Mouse (Mus musculus): ENCODE results near the gene Ehmt1. TPM values are rescaled to one million over a fixed set of nuclear protein-coding genes. Genes with fewer than 3 reads are reported as not detected.

Ehmt1 gene
- polyA plus RNA-seq, 1 experiment from 2014 or later: 76.4 TPM

GRCm38 (mm10) chr2:24787250-24787649 is 132.2 kb downstream of the Ehmt1 start:
- 66% methylated on average over 4 of the region's 4 CpGs for WGBS

DNA sequence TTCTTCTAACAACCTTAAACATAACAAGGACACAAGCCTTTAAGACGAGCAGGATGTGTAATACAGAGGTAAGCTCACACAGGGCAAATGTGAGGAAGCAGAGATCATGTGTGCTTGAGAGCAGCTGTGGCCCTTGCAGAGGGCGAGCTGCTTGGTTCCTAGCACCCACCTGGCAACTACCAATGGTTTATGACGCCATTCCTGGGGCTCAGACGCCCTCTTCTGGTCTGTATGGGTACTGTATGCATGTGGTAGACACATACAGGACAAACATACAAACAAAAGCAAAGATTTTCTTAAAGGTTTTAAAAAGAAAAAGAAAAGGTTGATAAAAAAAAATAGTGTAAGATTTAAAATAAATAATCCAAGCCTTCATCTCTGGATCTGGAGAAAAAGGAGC is 138.2 kb downstream of the Ehmt1 start:
- ATAC-seq (ENCODE audit: low FRiP score): no peak

More at GRCm38 (mm10) chr2:24787250-24787649, 132.2 kb downstream of the Ehmt1 start:
- H3K27me3 ChIP-seq (replicated peaks): no peaks in the 10 kb centered on the region
- no peak overlapping the region for H3K27ac ChIP-seq (replicated peaks)
- no peak for ATAC-seq (ENCODE audit: low FRiP score)
- H3K36me3 ChIP-seq: peaks cover 24% of the 10 kb centered on the region
- no peak overlapping the region for H3K4me3 ChIP-seq (replicated peaks)
- H3K4me2 ChIP-seq: no peak overlapping the region
- no peaks in the 10 kb centered on the region for H3K4me1 ChIP-seq
- no peak overlapping the region for H3K9ac ChIP-seq (replicated peaks)
- no peaks in the 10 kb centered on the region for H3K9me3 ChIP-seq (replicated peaks)

GRCm38 (mm10) chr2:24776831-24777230 is 142.6 kb downstream of the Ehmt1 start:
- Histone ChIP-seq H3K9ac (replicated peaks) (no peak overlapping the region), H3K4me2 (no peak overlapping the region), H3K9me3 (replicated peaks) (no peaks in the 10 kb centered on the region), H3K36me3 (no peaks in the 10 kb centered on the region), H3K4me3 (replicated peaks) (no peak overlapping the region), H3K27me3 (replicated peaks) (no peaks in the 10 kb centered on the region), H3K4me1 (no peaks in the 10 kb centered on the region), H3K27ac (replicated peaks) (no peak overlapping the region)
- ATAC-seq (ENCODE audit: low FRiP score): no peak
- WGBS: 12% methylated on average over 5 of the region's 5 CpGs

More for the DNA sequence above, 138.2 kb downstream of the Ehmt1 start:
- Histone ChIP-seq H3K9ac (replicated peaks) (no peak overlapping the region), H3K4me1 (no peaks in the 10 kb centered on the region), H3K27me3 (replicated peaks) (no peaks in the 10 kb centered on the region), H3K4me3 (replicated peaks) (no peak overlapping the region), H3K36me3 (no peaks in the 10 kb centered on the region), H3K27ac (replicated peaks) (no peak overlapping the region), H3K9me3 (replicated peaks) (no peaks in the 10 kb centered on the region), H3K4me2 (no peak overlapping the region)
- 55% methylated on average over 4 of the region's 4 CpGs for WGBS

DNA sequence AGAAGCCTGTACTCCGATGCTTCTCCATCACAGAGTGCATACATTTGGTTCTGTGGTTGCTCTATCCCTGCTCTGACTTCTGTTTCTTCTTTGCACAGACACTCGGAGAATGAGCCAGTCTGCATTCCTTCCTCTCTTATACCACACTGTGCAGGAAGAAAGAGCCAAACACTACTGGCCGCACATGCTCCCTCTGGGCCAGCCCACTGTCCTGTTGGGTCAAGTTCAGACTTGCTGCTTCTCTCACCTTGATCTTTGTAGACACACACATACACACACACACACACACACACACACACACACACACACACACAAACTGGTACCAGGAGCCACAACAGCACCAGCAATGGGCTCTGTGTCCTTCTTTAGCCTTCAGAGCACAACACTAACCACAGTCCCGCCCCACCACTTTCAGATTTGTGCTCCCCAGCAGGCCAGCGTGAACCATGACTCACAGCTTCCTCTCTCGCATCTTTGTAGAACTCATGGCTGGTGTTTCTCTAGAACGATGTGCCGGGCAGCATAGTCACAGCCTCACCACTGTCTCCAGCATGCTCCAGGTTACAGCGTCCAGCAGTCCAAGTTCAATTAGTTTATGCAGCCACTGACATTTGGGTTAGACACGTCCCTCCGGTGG is 143.3 kb downstream of the Ehmt1 start:
- Histone ChIP-seq H3K4me1 (no peaks in the 10 kb centered on the region), H3K27me3 (replicated peaks) (no peaks in the 10 kb centered on the region), H3K36me3 (no peaks in the 10 kb centered on the region), H3K4me2 (no peak overlapping the region), H3K9ac (replicated peaks) (no peak overlapping the region), H3K4me3 (replicated peaks) (no peak overlapping the region), H3K9me3 (replicated peaks) (no peaks in the 10 kb centered on the region), H3K27ac (replicated peaks) (no peak overlapping the region)
- no peak for ATAC-seq (ENCODE audit: low FRiP score)
- WGBS: 82% methylated on average over 11 of the region's 11 CpGs

GRCm38 (mm10) chr2:24774832-24775231 is 144.6 kb downstream of the Ehmt1 start:
- Histone ChIP-seq H3K4me2 (no peak overlapping the region), H3K4me3 (replicated peaks) (no peak overlapping the region), H3K9me3 (replicated peaks) (no peaks in the 10 kb centered on the region), H3K27ac (replicated peaks) (no peak overlapping the region), H3K9ac (replicated peaks) (no peak overlapping the region), H3K4me1 (no peaks in the 10 kb centered on the region), H3K27me3 (replicated peaks) (no peaks in the 10 kb centered on the region), H3K36me3 (no peaks in the 10 kb centered on the region)
- ATAC-seq (ENCODE audit: low FRiP score): no peak
- 73% methylated on average over 7 of the region's 7 CpGs for WGBS

- Histone ChIP-seq H3K4me2 (no peak overlapping the region), H3K36me3 (no peaks in the 10 kb centered on the region), H3K4me3 (replicated peaks) (no peak overlapping the region), H3K9ac (replicated peaks) (no peak overlapping the region), H3K27ac (replicated peaks) (no peak overlapping the region), H3K27me3 (replicated peaks) (no peaks in the 10 kb centered on the region), H3K4me1 (no peaks in the 10 kb centered on the region), H3K9me3 (replicated peaks) (no peaks in the 10 kb centered on the region)
- WGBS: 85% methylated on average over 4 of the region's 4 CpGs
- ATAC-seq (ENCODE audit: low FRiP score): no peak
Measured at GRCm38 (mm10) chr2:24770861-24771260, 148.6 kb downstream of the Ehmt1 start.

GRCm38 (mm10) chr2:24763115-24763557 is 156.3 kb downstream of the Ehmt1 start, which contains the start of gene Cacna1b:
Gene Cacna1b, minus strand, starts transcription at chr2:24763152.
- peak; percentile 94 for ATAC-seq (ENCODE audit: low FRiP score)
- H3K27ac ChIP-seq (replicated peaks): peak within 1 kb of the TSS; percentile 85
- 1% methylated on average over 42 of the region's 42 CpGs for WGBS
- peak within 1 kb of the TSS; percentile 91 for H3K4me2 ChIP-seq
- H3K27me3 ChIP-seq (replicated peaks): no peaks in the 10 kb centered on the region; the same call in 1 of the 2 replicates
- H3K9ac ChIP-seq (replicated peaks): peak within 1 kb of the TSS; percentile 86
- H3K4me1 ChIP-seq: peaks cover 47% of the 10 kb centered on the region
- 0 out of 2 replicates have a peak, but pooled peaks cover 4% of the 10 kb centered on the region for H3K36me3 ChIP-seq
- H3K9me3 ChIP-seq (replicated peaks): no peaks in the 10 kb centered on the region
- H3K4me3 ChIP-seq (replicated peaks): peak within 1 kb of the TSS; percentile 87

- peak; percentile 82 for ATAC-seq (ENCODE audit: low FRiP score)
- Histone ChIP-seq H3K36me3 (0 out of 2 replicates have a peak, but pooled peaks cover 9% of the 10 kb centered on the region), H3K27ac (replicated peaks) (peak overlapping the region; percentile 85), H3K27me3 (replicated peaks) (no peaks in the 10 kb centered on the region; the same call in 1 of the 2 replicates), H3K4me1 (peaks cover 52% of the 10 kb centered on the region), H3K9me3 (replicated peaks) (no peaks in the 10 kb centered on the region), H3K4me2 (peak overlapping the region; percentile 91), H3K4me3 (replicated peaks) (peak overlapping the region; percentile 87), H3K9ac (replicated peaks) (peak overlapping the region; percentile 86)
- WGBS: 1% methylated on average over 52 of the region's 52 CpGs
Measured at GRCm38 (mm10) chr2:24762446-24762960, 156.9 kb downstream of the Ehmt1 start.

- peak overlapping the region; percentile 87 for H3K4me3 ChIP-seq (replicated peaks)
- H3K36me3 ChIP-seq: peaks cover 13% of the 10 kb centered on the region; the same call in 1 of the 2 replicates
- peak overlapping the region; percentile 85 for H3K27ac ChIP-seq (replicated peaks)
- peak; percentile 70 for ATAC-seq (ENCODE audit: low FRiP score)
- no peaks in the 10 kb centered on the region; the same call in 1 of the 2 replicates for H3K27me3 ChIP-seq (replicated peaks)
- under 1% methylated on average over 35 of the region's 35 CpGs for WGBS
- H3K4me2 ChIP-seq: peak overlapping the region; percentile 91
- peak overlapping the region; percentile 86 for H3K9ac ChIP-seq (replicated peaks)
- H3K4me1 ChIP-seq: peaks cover 54% of the 10 kb centered on the region
- H3K9me3 ChIP-seq (replicated peaks): no peaks in the 10 kb centered on the region
Measured at GRCm38 (mm10) chr2:24761923-24762445, 157.4 kb downstream of the Ehmt1 start.

DNA sequence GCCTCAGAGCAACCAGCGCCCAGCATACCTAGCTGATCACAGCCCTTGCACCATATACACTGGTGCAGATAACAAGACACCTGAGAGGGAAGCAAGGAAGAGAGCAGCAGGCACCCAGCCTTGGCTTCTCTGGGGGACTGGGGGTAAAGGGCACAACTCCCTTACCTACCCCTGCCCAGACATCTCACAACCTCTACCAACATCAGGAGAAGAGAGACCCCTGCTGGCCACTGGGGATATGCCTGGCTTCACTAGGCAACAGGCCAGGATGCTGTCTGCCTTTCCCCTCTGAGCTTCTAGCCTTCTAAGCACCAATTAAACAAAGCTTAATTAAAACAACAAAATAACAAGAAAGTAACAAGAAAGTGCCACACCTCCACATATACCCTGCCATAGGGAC is 164.1 kb downstream of the Ehmt1 start:
- WGBS: 100% methylated on average over 1 of the region's 1 CpGs
- Histone ChIP-seq H3K9ac (replicated peaks) (no peak overlapping the region), H3K27ac (replicated peaks) (no peak overlapping the region), H3K4me3 (replicated peaks) (no peak overlapping the region), H3K36me3 (peaks cover 65% of the 10 kb centered on the region), H3K4me2 (no peak overlapping the region), H3K27me3 (replicated peaks) (no peaks in the 10 kb centered on the region), H3K4me1 (peaks cover 46% of the 10 kb centered on the region), H3K9me3 (replicated peaks) (no peaks in the 10 kb centered on the region)
- no peak for ATAC-seq (ENCODE audit: low FRiP score)

DNA sequence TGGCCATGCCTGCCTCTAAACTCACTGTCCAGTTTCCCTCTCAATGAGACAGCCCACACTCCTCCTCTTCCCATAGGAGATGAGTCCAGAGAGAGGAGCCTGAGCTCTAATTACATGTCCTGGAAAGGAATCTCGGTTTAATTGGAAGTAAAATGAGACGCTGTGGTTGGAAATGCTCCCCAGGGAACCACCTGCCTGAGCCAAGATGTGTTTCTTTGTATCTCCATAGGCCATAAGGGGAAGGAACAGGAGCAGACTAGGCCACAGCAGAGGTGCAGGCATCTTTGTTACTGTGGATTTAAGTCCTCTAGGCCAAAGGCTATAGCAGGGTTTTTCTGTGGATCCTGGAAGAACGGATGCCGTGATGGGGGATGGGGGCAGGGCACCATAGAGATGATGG is 166.8 kb downstream of the Ehmt1 start:
- Histone ChIP-seq H3K4me3 (replicated peaks) (no peak overlapping the region), H3K4me2 (no peak overlapping the region), H3K27ac (replicated peaks) (no peak overlapping the region), H3K27me3 (replicated peaks) (no peaks in the 10 kb centered on the region), H3K9ac (replicated peaks) (no peak overlapping the region), H3K36me3 (peaks cover 77% of the 10 kb centered on the region), H3K4me1 (peaks cover 23% of the 10 kb centered on the region), H3K9me3 (replicated peaks) (no peaks in the 10 kb centered on the region)
- WGBS: 55% methylated on average over 4 of the region's 4 CpGs
- ATAC-seq (ENCODE audit: low FRiP score): no peak

- no peaks in the 10 kb centered on the region for H3K9me3 ChIP-seq (replicated peaks)
- H3K4me2 ChIP-seq: no peak overlapping the region
- ATAC-seq (ENCODE audit: low FRiP score): no peak
- H3K27ac ChIP-seq (replicated peaks): no peak overlapping the region
- H3K9ac ChIP-seq (replicated peaks): no peak overlapping the region
- H3K4me1 ChIP-seq: peaks cover 4% of the 10 kb centered on the region
- H3K27me3 ChIP-seq (replicated peaks): no peaks in the 10 kb centered on the region
- 75% methylated on average over 3 of the region's 3 CpGs for WGBS
- peaks cover 71% of the 10 kb centered on the region for H3K36me3 ChIP-seq
- no peak overlapping the region for H3K4me3 ChIP-seq (replicated peaks)
Measured at GRCm38 (mm10) chr2:24750051-24750450, 169.4 kb downstream of the Ehmt1 start.
